Mouse (Mus musculus): ENCODE data around the gene Tnn. TPM values are rescaled to one million over a fixed set of nuclear protein-coding genes. Genes with fewer than 3 reads are reported as not detected.

Gene Tnn
- polyA plus RNA-seq, 1 experiment from 2014 or later = 12.4 TPM

DNA sequence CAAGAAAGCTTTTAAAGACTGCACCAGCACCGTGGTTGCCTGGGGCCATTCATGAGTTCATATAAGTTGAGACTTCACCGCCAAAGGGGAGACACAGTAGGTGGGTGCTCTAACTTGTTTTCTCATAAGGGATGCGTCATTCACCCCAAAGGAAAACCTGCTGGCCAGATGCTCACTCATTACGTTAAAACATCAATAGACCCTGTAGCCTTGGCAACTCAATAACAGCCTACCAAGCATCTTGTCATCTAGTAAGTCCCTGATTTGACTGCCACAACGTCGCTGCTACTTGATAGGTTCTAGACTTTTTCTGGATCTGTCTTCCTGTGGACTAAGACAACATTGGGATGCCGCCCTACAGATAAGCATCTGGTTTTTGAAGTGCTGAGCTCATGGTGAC is 111.0 kb downstream of the Tnn start:
- Histone ChIP-seq H3K4me2 (replicated peaks) (no peak overlapping the region), H3K9me3 (replicated peaks) (no peaks in the 10 kb centered on the region)
- no peak for ATAC-seq (ENCODE audit: insufficient number of reproducible peaks, low FRiP score, low TSS enrichment, low read depth)

DNA sequence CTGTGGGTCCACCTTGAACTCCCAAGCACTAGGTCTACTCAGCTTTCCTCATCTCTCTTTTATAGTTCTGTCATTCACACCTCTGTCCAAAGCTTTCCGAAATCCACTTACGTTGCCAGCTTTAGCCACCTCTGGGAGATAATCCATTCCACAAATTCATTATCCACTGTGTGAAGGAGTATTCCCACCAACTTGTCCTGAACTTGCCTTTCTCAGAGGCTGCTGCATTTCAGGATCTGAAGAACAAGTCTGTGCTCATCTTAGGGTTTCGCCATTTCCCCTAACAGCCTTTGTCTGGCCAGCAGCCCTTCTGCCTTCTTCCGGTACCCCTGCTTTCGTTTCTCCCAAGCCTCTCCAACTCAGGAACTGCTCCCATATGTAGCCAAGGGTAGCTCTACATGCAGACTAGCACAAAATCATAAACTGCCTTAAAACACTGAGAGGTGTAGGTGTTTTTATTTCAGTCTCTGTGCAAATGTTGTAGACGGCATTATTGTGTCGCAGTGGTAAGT is 112.1 kb downstream of the Tnn start:
- H3K4me3 ChIP-seq (replicated peaks) = no peak overlapping the region
- H3K4me1 ChIP-seq = peaks cover 6% of the 10 kb centered on the region
- H3K27ac ChIP-seq (replicated peaks) = no peak overlapping the region
- no peaks in the 10 kb centered on the region for H3K9me3 ChIP-seq (replicated peaks)
- 78% methylated on average over 7 of the region's 7 CpGs for WGBS
- no peaks in the 10 kb centered on the region for H3K27me3 ChIP-seq
- H3K4me2 ChIP-seq (replicated peaks) = no peak overlapping the region
- no peaks in the 10 kb centered on the region for H3K36me3 ChIP-seq
- ATAC-seq (ENCODE audit: insufficient number of reproducible peaks, low FRiP score, low TSS enrichment, low read depth) = no peak
- no peak overlapping the region for H3K9ac ChIP-seq

More for the DNA sequence above, 111.0 kb downstream of the Tnn start:
- H3K9ac ChIP-seq = no peak overlapping the region
- no peak overlapping the region for H3K27ac ChIP-seq (replicated peaks)
- H3K4me1 ChIP-seq = peaks cover 4% of the 10 kb centered on the region
- no peak overlapping the region for H3K4me3 ChIP-seq (replicated peaks)
- WGBS = 69% methylated on average over 7 of the region's 7 CpGs
- H3K36me3 ChIP-seq = no peaks in the 10 kb centered on the region
- no peaks in the 10 kb centered on the region for H3K27me3 ChIP-seq

- no peaks in the 10 kb centered on the region for H3K27me3 ChIP-seq
- 44% methylated on average over 7 of the region's 7 CpGs for WGBS
- ATAC-seq (ENCODE audit: insufficient number of reproducible peaks, low FRiP score, low TSS enrichment, low read depth) = no peak
- peaks cover 3% of the 10 kb centered on the region for H3K4me1 ChIP-seq
- H3K4me2 ChIP-seq (replicated peaks) = no peak overlapping the region
- no peak overlapping the region for H3K27ac ChIP-seq (replicated peaks)
- H3K36me3 ChIP-seq = no peaks in the 10 kb centered on the region
- no peak overlapping the region for H3K4me3 ChIP-seq (replicated peaks)
- H3K9me3 ChIP-seq (replicated peaks) = no peaks in the 10 kb centered on the region
- no peak overlapping the region for H3K9ac ChIP-seq
Measured at GRCm38 (mm10) chr1:160039951-160040645, 113.3 kb downstream of the Tnn start.

DNA sequence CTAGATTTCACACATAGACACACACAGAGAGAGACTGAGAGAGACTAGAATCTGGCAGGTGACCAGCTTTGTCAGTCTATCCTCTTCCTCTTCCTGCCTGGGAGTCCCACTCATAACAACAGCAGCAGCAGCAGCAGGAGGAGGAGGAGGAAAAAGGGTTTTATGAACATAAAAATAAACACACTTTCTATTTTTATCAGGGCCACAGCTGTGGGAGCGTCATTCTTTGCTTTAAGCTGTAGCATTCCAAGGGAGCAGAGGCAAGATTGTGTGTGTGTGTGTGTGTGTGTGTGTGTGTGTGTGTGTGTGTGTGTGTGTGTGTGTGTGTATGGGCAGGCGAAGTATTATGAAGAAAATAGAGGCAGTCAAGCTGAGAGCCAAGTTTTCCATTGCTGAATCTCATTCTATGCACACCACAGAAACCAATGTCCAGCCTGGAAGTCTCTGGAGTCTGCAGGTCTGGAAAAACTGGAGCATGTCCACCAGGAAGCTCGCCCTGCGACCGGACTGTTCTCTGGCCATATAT is 116.3 kb downstream of the Tnn start:
- no peak overlapping the region for H3K4me2 ChIP-seq (replicated peaks)
- no peaks in the 10 kb centered on the region for H3K27me3 ChIP-seq
- no peaks in the 10 kb centered on the region for H3K9me3 ChIP-seq (replicated peaks)
- H3K9ac ChIP-seq = no peak overlapping the region
- no peaks in the 10 kb centered on the region for H3K36me3 ChIP-seq
- ATAC-seq (ENCODE audit: insufficient number of reproducible peaks, low FRiP score, low TSS enrichment, low read depth) = peak; percentile 57; the same call in 1 of the 2 replicates
- WGBS = 63% methylated on average over 5 of the region's 5 CpGs
- peak overlapping the region; percentile 29; the same call in 1 of the 2 replicates for H3K27ac ChIP-seq (replicated peaks)
- peaks cover 3% of the 10 kb centered on the region; the same call in 1 of the 2 replicates for H3K4me1 ChIP-seq
- H3K4me3 ChIP-seq (replicated peaks) = no peak overlapping the region

DNA sequence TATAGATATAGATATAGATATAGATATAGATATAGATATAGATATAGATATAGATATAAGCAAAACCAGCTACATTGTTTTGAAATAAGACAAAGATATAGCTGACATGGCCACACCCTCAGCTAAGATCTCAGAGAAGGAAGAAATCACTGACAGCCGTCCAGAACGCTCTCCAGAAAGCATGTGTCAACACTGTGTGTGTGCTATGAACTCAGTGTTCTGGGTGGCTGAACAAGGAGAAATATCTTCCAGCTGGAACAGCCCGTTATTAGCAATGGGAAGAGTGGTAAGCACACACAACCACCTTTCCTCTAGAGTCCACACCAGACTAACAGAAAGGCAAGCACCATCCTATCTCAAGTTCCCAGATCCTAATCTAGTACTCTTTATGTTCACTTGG is 117.8 kb downstream of the Tnn start:
- WGBS = 53% methylated on average over 3 of the region's 3 CpGs
- Histone ChIP-seq H3K36me3 (no peaks in the 10 kb centered on the region), H3K9me3 (replicated peaks) (no peaks in the 10 kb centered on the region), H3K4me2 (replicated peaks) (no peak overlapping the region), H3K4me1 (peaks cover 3% of the 10 kb centered on the region; the same call in 1 of the 2 replicates), H3K27ac (replicated peaks) (no peak overlapping the region), H3K4me3 (replicated peaks) (no peak overlapping the region), H3K27me3 (no peaks in the 10 kb centered on the region), H3K9ac (no peak overlapping the region)
- ATAC-seq (ENCODE audit: insufficient number of reproducible peaks, low FRiP score, low TSS enrichment, low read depth) = no peak

Other genes with a start within 250 kb of the Tnn start
- 15.7 and 19.6 TPM in 2 replicates for gene 4930523C07Rik, start 109.2 kb downstream of the Tnn start, polyA plus RNA-seq (2015; fragmentation: Nextera tagmentation; extraction: Ambion mirVana)
- gene Mrps14, start 41.6 kb upstream of the Tnn start, polyA plus RNA-seq (2015; fragmentation: Nextera tagmentation; extraction: Ambion mirVana) = 225 and 232 TPM in 2 replicates
- 172 and 191 TPM in 2 replicates for gene Cacybp, start 59.3 kb upstream of the Tnn start, polyA plus RNA-seq (2015; fragmentation: Nextera tagmentation; extraction: Ambion mirVana)